Mouse (Mus musculus) lung, embryonic 14.5 days (tissue): ENCODE results near the gene Ces2e. TPM values are rescaled to one million over a fixed set of nuclear protein-coding genes. Genes with fewer than 3 reads are reported as not detected.

Experiments
- ATAC-seq: fragments of 200-750 bp; cut with Nextera tagmentation; 2 replicates; pipeline ENCODE4 v1.8.0; 2017; ENCODE audit warnings: mild to moderate bottlenecking, moderate TSS enrichment, moderate library complexity; ENCODE audit not compliant: insufficient read depth
- DNase-seq: peaks from one replicate; pipeline ENCODE4 v3.0.0-alpha.2; 2015
- H3K27ac ChIP-seq: fragments of 300-500 bp; sonication (generic); 2 replicates; pipeline ENCODE4 v1.5.1; 2014; ENCODE audit warnings: low read depth, mild to moderate bottlenecking, moderate library complexity
- H3K27me3 ChIP-seq: fragments of 300-500 bp; sonication (generic); 2 replicates; pipeline ENCODE4 v1.6.1; 2014; ENCODE audit warnings: low read length, control low read depth; ENCODE audit not compliant: insufficient read depth
- H3K36me3 ChIP-seq: fragments of 300-500 bp; sonication (generic); 2 replicates; pipeline ENCODE4 v1.6.1; 2014; ENCODE audit warnings: control low read depth; ENCODE audit not compliant: insufficient read depth
- H3K4me1 ChIP-seq: fragments of 300-500 bp; sonication (generic); 2 replicates; pipeline ENCODE4 v1.6.1; 2014; ENCODE audit warnings: antibody characterized with exemption, control low read depth; ENCODE audit not compliant: insufficient read depth
- H3K4me2 ChIP-seq: fragments of 300-500 bp; sonication (generic); 2 replicates; pipeline ENCODE4 v1.6.1; 2014; ENCODE audit warnings: mild to moderate bottlenecking
- H3K4me3 ChIP-seq: fragments of 300-500 bp; sonication (generic); 2 replicates; pipeline ENCODE4 v1.5.1; 2014; ENCODE audit warnings: low read depth, low read length
- H3K9ac ChIP-seq: fragments of 300-500 bp; sonication (generic); 2 replicates; pipeline ENCODE4 v1.6.1; 2014
- H3K9me3 ChIP-seq: fragments of 300-500 bp; sonication (generic); 2 replicates; pipeline ENCODE4 v1.6.1; 2016; ENCODE audit warnings: low read depth, low read length, control low read depth
- CTCF ChIP-seq: IDR thresholded peaks from 2 replicates; pipeline ENCODE4 v1.5.1; 2016; ENCODE audit warnings: antibody characterized with exemption, low read depth
- WGBS: fragments of 180-500 bp; shearing (Covaris S2); extraction: QIAGEN DNeasy Blood & Tissue Kit; methylation state at CpG from one replicate; pipeline ENCODE4 v1.1.7; 2014; 5-methylcytosine and 5-hydroxymethylcytosine counted together
- polyA plus RNA-seq: library from polyadenylated mRNA; unstranded; fragments of >200 nt; fragmentation: Nextera tagmentation; extraction: Ambion mirVana; gene quantifications from 2 replicates; pipeline ENCODE4 v1.2.1, GENCODE M21; 2014

The Ces2e gene
- polyA plus RNA-seq, 1 experiment from 2014 or later, result 0.14 TPM

DNA sequence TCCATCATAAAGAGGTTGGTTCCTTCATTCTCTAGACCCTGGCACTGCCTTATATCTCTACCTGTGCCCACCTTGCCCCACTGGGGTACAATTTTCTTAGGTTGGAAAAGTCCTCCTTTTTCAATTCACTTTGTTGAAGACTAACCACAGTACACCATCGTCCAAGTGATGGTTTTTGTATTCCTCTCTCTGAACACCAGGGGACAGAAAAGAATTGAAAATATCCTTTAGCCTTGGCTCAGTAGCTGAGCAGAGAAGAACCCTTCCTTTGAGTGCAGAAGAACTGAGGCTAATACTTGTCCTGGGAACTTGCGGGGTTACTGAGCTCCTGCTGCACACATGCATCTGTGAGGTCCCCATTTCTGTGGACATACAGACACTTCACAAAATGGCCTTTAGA, 18.6 kb downstream of the Ces2e start:
- no peak overlapping the region for H3K4me3 ChIP-seq
- H3K4me1 ChIP-seq, result no peaks in the 10 kb centered on the region
- DNase-seq, result no peak
- no peak overlapping the region for H3K27ac ChIP-seq
- 68% methylated on average over 2 of the region's 2 CpGs for WGBS
- no peak overlapping the region for H3K4me2 ChIP-seq
- no peak for TF ChIP-seq CTCF
- H3K9ac ChIP-seq, result no peak overlapping the region
- H3K27me3 ChIP-seq, result no peaks in the 10 kb centered on the region
- H3K36me3 ChIP-seq, result no peaks in the 10 kb centered on the region
- H3K9me3 ChIP-seq, result no peaks in the 10 kb centered on the region
- ATAC-seq, result no peak

DNA sequence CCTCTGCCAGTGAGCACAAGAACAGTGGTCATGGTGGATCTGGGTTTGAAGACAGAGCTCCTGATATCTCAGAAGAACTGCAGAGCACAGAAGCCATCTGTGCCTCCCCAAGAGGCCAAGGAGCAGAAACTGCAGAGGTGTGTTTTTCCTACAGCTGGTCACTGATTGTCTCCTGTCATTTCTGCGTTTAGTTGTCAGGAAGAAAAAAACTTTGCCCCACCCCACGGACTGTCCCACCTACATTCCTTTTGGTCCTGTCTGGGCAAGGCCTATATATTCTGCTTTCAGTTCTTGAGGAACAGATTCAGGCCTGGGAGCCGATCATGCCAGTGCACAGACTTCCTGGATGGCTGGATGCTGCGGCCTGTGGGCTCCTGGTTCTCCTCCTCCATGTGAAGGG, 21.0 kb downstream of the Ces2e start, which contains the start of gene Ces2f:
TSS of gene Ces2f (plus strand) at position 301 of the 400 bp plus-strand sequence.
- no peaks in the 10 kb centered on the region for H3K27me3 ChIP-seq
- WGBS, result 59% methylated on average over 4 of the region's 4 CpGs
- ATAC-seq, result no peak
- H3K27ac ChIP-seq, result no peak within 1 kb of the TSS
- H3K4me1 ChIP-seq, result no peaks in the 10 kb centered on the region
- no peak for DNase-seq
- H3K4me2 ChIP-seq, result no peak within 1 kb of the TSS
- TF ChIP-seq CTCF, result no peak
- no peaks in the 10 kb centered on the region for H3K36me3 ChIP-seq
- H3K9me3 ChIP-seq, result no peaks in the 10 kb centered on the region
- no peak within 1 kb of the TSS for H3K4me3 ChIP-seq
- H3K9ac ChIP-seq, result no peak within 1 kb of the TSS

DNA sequence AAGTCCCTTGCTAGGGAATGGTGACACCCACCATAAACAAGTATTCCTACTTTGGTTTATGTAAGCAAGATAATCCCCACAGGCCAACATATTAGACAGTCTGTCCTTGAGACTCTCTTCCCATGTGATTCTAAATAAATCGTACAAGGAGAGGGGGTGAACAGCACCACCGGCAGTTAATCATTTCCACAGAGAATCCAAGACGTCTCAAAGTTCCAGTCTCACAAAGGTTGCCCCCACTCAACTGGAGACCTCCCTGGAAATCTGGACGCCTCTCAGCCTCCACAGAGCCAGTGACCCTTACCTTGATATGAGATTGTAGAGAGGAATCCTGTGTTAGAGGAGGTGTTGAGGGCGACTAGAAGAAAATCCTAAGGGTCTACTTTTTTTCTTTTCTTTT, 23.0 kb downstream of the Ces2e start:
- H3K4me3 ChIP-seq, result no peak overlapping the region

GRCm38 (mm10) chr8:104961537-104961961, 35.5 kb downstream of the Ces2e start, which contains the start of gene Ces2g:
Gene Ces2g, plus strand, starts transcription at chr8:104961718.
- no peak within 1 kb of the TSS for H3K9ac ChIP-seq
- no peaks in the 10 kb centered on the region for H3K36me3 ChIP-seq
- WGBS, result 49% methylated on average over 5 of the region's 5 CpGs
- no peak for TF ChIP-seq CTCF
- no peak within 1 kb of the TSS for H3K27ac ChIP-seq
- H3K9me3 ChIP-seq, result no peaks in the 10 kb centered on the region
- peak within 1 kb of the TSS; percentile 3; the same call in 1 of the 2 replicates for H3K4me2 ChIP-seq
- no peak within 1 kb of the TSS; the same call in 1 of the 2 replicates for H3K4me3 ChIP-seq
- H3K4me1 ChIP-seq, result no peaks in the 10 kb centered on the region
- DNase-seq (peak; percentile 11), ATAC-seq (no peak)
- H3K27me3 ChIP-seq, result no peaks in the 10 kb centered on the region

More for the DNA sequence above, 23.0 kb downstream of the Ces2e start:
- WGBS, result 64% methylated on average over 5 of the region's 5 CpGs
- Histone ChIP-seq H3K4me2 (no peak overlapping the region), H3K9ac (no peak overlapping the region), H3K36me3 (no peaks in the 10 kb centered on the region), H3K9me3 (no peaks in the 10 kb centered on the region), H3K4me1 (no peaks in the 10 kb centered on the region), H3K27ac (no peak overlapping the region), H3K27me3 (no peaks in the 10 kb centered on the region)
- ATAC-seq (no peak), DNase-seq (no peak)
- no peak for TF ChIP-seq CTCF

GRCm38 (mm10) chr8:104962229-104962901, 36.3 kb downstream of the Ces2e start:
- 69% methylated on average over 8 of the region's 8 CpGs for WGBS
- H3K4me1 ChIP-seq, result no peaks in the 10 kb centered on the region
- no peak overlapping the region for H3K9ac ChIP-seq
- TF ChIP-seq CTCF, result no peak
- H3K9me3 ChIP-seq, result no peaks in the 10 kb centered on the region
- DNase-seq (no peak), ATAC-seq (no peak)
- no peak overlapping the region; the same call in 1 of the 2 replicates for H3K4me3 ChIP-seq
- H3K27ac ChIP-seq, result no peak overlapping the region
- no peak overlapping the region for H3K4me2 ChIP-seq
- no peaks in the 10 kb centered on the region for H3K36me3 ChIP-seq
- H3K27me3 ChIP-seq, result no peaks in the 10 kb centered on the region

DNA sequence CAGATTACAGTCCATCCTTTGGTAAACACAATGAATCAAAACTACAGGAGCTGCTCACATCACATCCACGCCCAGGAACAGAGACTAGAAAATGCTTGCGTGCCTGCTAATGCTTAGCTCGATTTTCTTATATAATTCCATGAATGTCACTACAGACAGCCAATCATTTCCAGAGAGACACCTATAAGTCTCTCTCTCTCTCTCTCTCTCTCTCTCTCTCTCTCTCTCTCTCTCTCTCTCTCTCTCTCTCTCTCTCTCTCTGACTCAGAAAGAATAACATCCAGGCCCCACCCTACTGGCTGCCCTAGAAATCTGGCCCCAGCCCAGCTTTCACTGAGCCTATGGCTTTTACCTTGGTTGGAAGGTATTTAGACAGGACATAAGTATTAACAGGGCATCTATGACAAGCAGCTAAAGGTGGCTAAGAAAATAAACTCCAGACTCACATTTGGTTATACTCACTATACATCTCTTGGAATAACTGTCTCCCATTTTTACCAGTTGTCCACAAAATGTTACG, 37.4 kb downstream of the Ces2e start:
- WGBS, result 69% methylated on average over 4 of the region's 4 CpGs
- Histone ChIP-seq H3K9me3 (no peaks in the 10 kb centered on the region), H3K4me2 (no peak overlapping the region), H3K4me3 (no peak overlapping the region), H3K9ac (no peak overlapping the region), H3K4me1 (no peaks in the 10 kb centered on the region), H3K27ac (no peak overlapping the region), H3K27me3 (no peaks in the 10 kb centered on the region), H3K36me3 (no peaks in the 10 kb centered on the region)
- no peak for TF ChIP-seq CTCF
- DNase-seq (no peak), ATAC-seq (no peak)

DNA sequence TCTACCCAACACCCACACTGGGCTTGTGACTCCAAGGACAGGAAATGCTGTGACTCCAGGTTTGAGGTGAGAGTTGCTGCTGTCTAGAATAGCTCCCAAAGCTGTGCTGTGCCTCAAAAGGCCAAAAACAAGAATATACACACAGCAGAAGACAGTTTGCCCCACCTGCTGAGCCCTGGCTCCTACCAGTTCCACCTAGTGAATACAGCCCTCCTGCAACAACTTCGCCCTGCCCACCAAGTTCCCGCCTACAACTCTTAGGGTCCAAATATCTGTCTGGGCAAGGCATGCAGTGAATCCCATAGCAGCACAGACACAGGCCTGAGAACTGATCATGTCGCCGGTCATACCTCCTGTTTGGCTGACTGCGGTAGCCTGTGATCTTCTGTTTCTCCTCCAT, 58.1 kb downstream of the Ces2e start:
- H3K27ac ChIP-seq, result no peak overlapping the region
- TF ChIP-seq CTCF, result no peak
- DNase-seq, result no peak

More for the DNA sequence above, 58.1 kb downstream of the Ces2e start:
- Histone ChIP-seq H3K9ac (no peak overlapping the region), H3K36me3 (no peaks in the 10 kb centered on the region), H3K4me2 (no peak overlapping the region), H3K9me3 (no peaks in the 10 kb centered on the region; the same call in 1 of the 2 replicates), H3K4me1 (no peaks in the 10 kb centered on the region), H3K4me3 (no peak overlapping the region), H3K27me3 (no peaks in the 10 kb centered on the region)
- WGBS, result 83% methylated on average over 5 of the region's 5 CpGs
- no peak for ATAC-seq

Other genes with a start within 250 kb of the Ces2e start
- gene Ces2a, start 192.3 kb upstream of the Ces2e start, polyA plus RNA-seq, result not detected in 2 replicates
- gene Ces2b, start 94.7 kb upstream of the Ces2e start, polyA plus RNA-seq, result 0.58 and 0.84 TPM in 2 replicates
- gene Ces2c, start 79.2 kb upstream of the Ces2e start, polyA plus RNA-seq, result not detected in 2 replicates
- not detected in 2 replicates for gene Ces2f, start 21.1 kb downstream of the Ces2e start, polyA plus RNA-seq
- gene Ces2g, start 35.5 kb downstream of the Ces2e start, polyA plus RNA-seq, result 0.84 and 1.5 TPM in 2 replicates
- not detected in 2 replicates for gene Ces2h, start 74.6 kb downstream of the Ces2e start, polyA plus RNA-seq
- not detected in 2 replicates for gene Ces3a, start 122.3 kb downstream of the Ces2e start, polyA plus RNA-seq
- gene Ces3b, start 157.5 kb downstream of the Ces2e start, polyA plus RNA-seq, result not detected in 2 replicates
- not detected in 2 replicates for gene Ces4a, start 205.5 kb downstream of the Ces2e start, polyA plus RNA-seq
- gene Cbfb, start 244.4 kb downstream of the Ces2e start, polyA plus RNA-seq, result 81.4 and 85.2 TPM in 2 replicates